Mouse (Mus musculus) lung, postnatal 14 days (tissue): ENCODE results near the gene Klhl25.
"Not testable (repeated sequence)": the region's sequence is repeated elsewhere in the genome, so short reads cannot be mapped to it uniquely, and the experiment has no call there.

Experiments used
- DNase-seq: peaks from one replicate; pipeline ENCODE4 v3.0.0; 2021

Klhl25 gene

GRCm38 (mm10) chr7:75879436-75879835 lies 31.3 kb downstream of the Klhl25 start:
- not testable (repeated sequence) for DNase-seq

GRCm38 (mm10) chr7:75880236-75880635 lies 32.1 kb downstream of the Klhl25 start:
- no peak for DNase-seq

- DNase-seq = peak; percentile 89
These were observed 32.5 kb downstream of the Klhl25 start for GRCm38 (mm10) chr7:75880650-75881049.

GRCm38 (mm10) chr7:75881376-75881775 lies 33.3 kb downstream of the Klhl25 start:
- DNase-seq = no peak

- DNase-seq = no peak
These were observed 33.7 kb downstream of the Klhl25 start for GRCm38 (mm10) chr7:75881791-75882190.

- DNase-seq = no peak
These were observed 43.4 kb downstream of the Klhl25 start for GRCm38 (mm10) chr7:75891466-75891865.

GRCm38 (mm10) chr7:75892737-75893136 lies 44.6 kb downstream of the Klhl25 start:
- no peak for DNase-seq

GRCm38 (mm10) chr7:75893709-75894108 lies 45.6 kb downstream of the Klhl25 start:
- peak; percentile 19 for DNase-seq

- no peak for DNase-seq
These were observed 48.9 kb downstream of the Klhl25 start for GRCm38 (mm10) chr7:75897041-75897440.

GRCm38 (mm10) chr7:75899102-75899501 lies 51.0 kb downstream of the Klhl25 start:
- DNase-seq = no peak

GRCm38 (mm10) chr7:75899517-75899916 lies 51.4 kb downstream of the Klhl25 start:
- DNase-seq = no peak

- no peak for DNase-seq
These were observed 51.8 kb downstream of the Klhl25 start for GRCm38 (mm10) chr7:75899954-75900353.

GRCm38 (mm10) chr7:75905145-75905544 lies 57.0 kb downstream of the Klhl25 start:
- DNase-seq = no peak

- DNase-seq = peak; percentile 38
These were observed 62.0 kb downstream of the Klhl25 start for GRCm38 (mm10) chr7:75910035-75910651.

- no peak for DNase-seq
These were observed 62.5 kb downstream of the Klhl25 start for GRCm38 (mm10) chr7:75910652-75911035.

- DNase-seq = peak; percentile 80
These were observed 65.8 kb downstream of the Klhl25 start for GRCm38 (mm10) chr7:75913952-75914351.

- DNase-seq = not testable (repeated sequence)
These were observed 67.4 kb downstream of the Klhl25 start for GRCm38 (mm10) chr7:75915550-75915949.

- DNase-seq = no peak
These were observed 69.6 kb downstream of the Klhl25 start for GRCm38 (mm10) chr7:75917662-75918061.

- DNase-seq = not testable (repeated sequence)
These were observed 71.6 kb downstream of the Klhl25 start for GRCm38 (mm10) chr7:75919745-75920144.
